Mouse (Mus musculus) testis, adult 2 months (tissue): ENCODE measurements around the gene U2surp.
"Not testable (repeated sequence)": the region's sequence is repeated elsewhere in the genome, so short reads cannot be mapped to it uniquely, and the experiment has no call there.

Experiments
- CTCF ChIP-seq: fragments of 200-500 bp; IDR thresholded peaks from 2 replicates; pipeline ENCODE4 v1.5.1; 2012; ENCODE audit warnings: low read depth, mild to moderate bottlenecking, inconsistent platforms, low read length, moderate library complexity; ENCODE audit not compliant: control insufficient read depth, insufficient read depth, insufficient replicate concordance
- POLR2A ChIP-seq: fragments of 200-500 bp; IDR thresholded peaks from 2 replicates; pipeline ENCODE4 v1.6.1; 2012; ENCODE audit warnings: low read depth, mild to moderate bottlenecking, inconsistent platforms, low read length, moderate library complexity; ENCODE audit not compliant: control insufficient read depth

DNA sequence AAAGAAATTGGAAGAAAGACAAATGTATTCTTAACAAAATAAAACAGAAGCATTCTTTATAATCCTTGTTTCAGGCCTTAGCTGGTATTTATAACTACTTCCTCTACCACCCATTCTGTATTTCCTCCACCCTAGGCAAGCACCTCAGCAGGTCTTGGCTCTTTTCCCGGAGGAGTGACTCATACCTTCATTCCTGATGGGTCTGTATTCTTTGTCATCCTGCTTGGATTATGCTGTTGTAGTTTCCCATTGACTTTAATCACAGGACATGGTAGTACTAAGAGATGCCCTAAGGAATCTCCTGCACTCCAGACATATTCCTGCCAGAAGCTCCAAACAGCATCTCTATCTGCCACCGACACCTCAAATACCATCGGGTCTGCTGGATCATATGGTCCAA is 2.6 kb upstream of the U2surp start:
- TF ChIP-seq CTCF, POLR2A: not testable (repeated sequence)
